Mouse (Mus musculus): ENCODE results near the gene Ptov1. TPM values are rescaled to one million over a fixed set of nuclear protein-coding genes. Genes with fewer than 3 reads are reported as not detected.

The Ptov1 gene
- total and polyA plus RNA-seq, 3 experiments: 46.4 to 168 TPM; not detected in 1

- TF ChIP-seq NRF1 (IDR thresholded peaks at IDR 0.05; ENCODE audit: insufficient read depth, low read depth, low read length, poor library complexity, severe bottlenecking) (peak; percentile 88), CTCF (IDR thresholded peaks at IDR 0.05 in 2 of 3, conservative IDR thresholded peaks at IDR 0.05 in 1 of 3; ENCODE audit: control insufficient read depth in 1 of 3, insufficient read depth in 1 of 3, low read depth in 2 of 3, low read length in 3 of 3, poor library complexity in 1 of 3, severe bottlenecking in 1 of 3) (no peak), E2F4 (IDR thresholded peaks at IDR 0.05; ENCODE audit: borderline replicate concordance, low read depth, low read length) (peak; percentile 90), ZMIZ1 (IDR thresholded peaks at IDR 0.05; ENCODE audit: low read depth, low read length) (peak; percentile 81), POLR2A (IDR thresholded peaks at IDR 0.05; ENCODE audit: control insufficient read depth in 1 of 2, insufficient read depth in 1 of 2, low read depth in 1 of 2, low read length in 2 of 2, poor library complexity in 1 of 2) (peak in 1 of 2 experiments; percentile 81; a peak in 3 of 4 replicates), MAFK (IDR thresholded peaks at IDR 0.05; ENCODE audit: borderline replicate concordance, low read depth, low read length) (no peak), GABPA (IDR thresholded peaks at IDR 0.05; ENCODE audit: low read depth, low read length) (no peak), UBTF (IDR thresholded peaks at IDR 0.05; ENCODE audit: borderline replicate concordance, insufficient read depth, low read depth, low read length) (no peak), RAD21 (IDR thresholded peaks at IDR 0.05; ENCODE audit: low read depth, low read length) (no peak), ZKSCAN1 (IDR thresholded peaks at IDR 0.05; ENCODE audit: low read depth, low read length) (no peak), MYB (IDR thresholded peaks at IDR 0.05; ENCODE audit: low read depth, low read length) (peak; percentile 89)
Measured at GRCm38 (mm10) chr7:44815721-44816469, 53.7 kb downstream of the Ptov1 start, which contains the start of the genes Nup62 and Il4i1 (continued).

- Histone ChIP-seq H3K4me1 (ENCODE audit: control insufficient read depth in 1 of 2, insufficient read depth in 2 of 2, low read length in 2 of 2) (peaks cover 12 to 31% of the 10 kb centered on the region in 2 experiments; a peak in 3 of 4 replicates), H3K9ac (ENCODE audit: control insufficient read depth, low read depth, low read length, poor library complexity, severe bottlenecking) (peak overlapping the region; percentile 74), H3K27ac (ENCODE audit: control insufficient read depth, low read depth, low read length) (peak overlapping the region; percentile 29), H3K27me3 (ENCODE audit: control insufficient read depth in 1 of 2, insufficient read depth in 2 of 2, low read length in 2 of 2) (no peaks in the 10 kb centered on the region), H3K36me3 (ENCODE audit: control insufficient read depth in 1 of 2, insufficient read depth in 2 of 2, low read length in 2 of 2) (peaks cover 9 to 27% of the 10 kb centered on the region in 2 experiments), H3K79me2 (ENCODE audit: control insufficient read depth, insufficient read depth, low read length, poor library complexity) (peaks cover 46% of the 10 kb centered on the region), H3K4me3 (ENCODE audit: control insufficient read depth in 1 of 2, insufficient read depth in 1 of 2, low read depth in 2 of 2, low read length in 2 of 2) (peak overlapping the region; percentile 85 to 87), H3K9me3 (replicated peaks; ENCODE audit: insufficient read depth, low read length) (no peaks in the 10 kb centered on the region)
- TF ChIP-seq GABPA (IDR thresholded peaks at IDR 0.05; ENCODE audit: low read depth, low read length) (no peak), MAX (IDR thresholded peaks at IDR 0.05; ENCODE audit: low read length) (no peak), CHD1 (IDR thresholded peaks at IDR 0.05; ENCODE audit: low read depth, low read length) (no peak), MAZ (IDR thresholded peaks at IDR 0.05; ENCODE audit: low read depth, low read length) (no peak), CHD2 (IDR thresholded peaks at IDR 0.05; ENCODE audit: low read length) (no peak), KAT2A (conservative IDR thresholded peaks at IDR 0.05; ENCODE audit: low read depth, low read length) (no peak), ZMIZ1 (IDR thresholded peaks at IDR 0.05; ENCODE audit: low read depth, low read length) (no peak), NELFE (IDR thresholded peaks at IDR 0.05; ENCODE audit: low read depth, low read length) (no peak), ZNF384 (IDR thresholded peaks at IDR 0.05; ENCODE audit: low read depth, low read length) (no peak), MYB (IDR thresholded peaks at IDR 0.05; ENCODE audit: low read depth, low read length) (no peak), ZC3H11A (IDR thresholded peaks at IDR 0.05; ENCODE audit: low read depth, low read length) (no peak), JUND (IDR thresholded peaks at IDR 0.05; ENCODE audit: low read depth, low read length) (no peak), MYC (IDR thresholded peaks at IDR 0.05; ENCODE audit: low read depth, low read length) (no peak), MXI1 (IDR thresholded peaks at IDR 0.05; ENCODE audit: low read depth, low read length) (no peak)
- no peak for DNase-seq (ENCODE audit: low read depth, low spot score)
Measured at GRCm38 (mm10) chr7:44814952-44815553, 54.5 kb downstream of the Ptov1 start.
